Mouse (Mus musculus): ENCODE data around the gene Alyref. TPM values are rescaled to one million over a fixed set of nuclear protein-coding genes. Genes with fewer than 3 reads are reported as not detected.

The Alyref gene
- polyA plus RNA-seq, 1 experiment = 56.7 TPM

GRCm38 (mm10) chr11:120579316-120580107 is 18.7 kb downstream of the Alyref start:
- peaks cover 56% of the 10 kb centered on the region for H3K4me1 ChIP-seq (ENCODE audit: control insufficient read depth)
- peaks cover 3% of the 10 kb centered on the region; the same call in 1 of the 2 replicates for H3K9me3 ChIP-seq (ENCODE audit: control insufficient read depth, low read length)
- peak overlapping the region; percentile 90 for H3K4me3 ChIP-seq (replicated peaks)
- no peaks in the 10 kb centered on the region for H3K27me3 ChIP-seq (ENCODE audit: control insufficient read depth)
- H3K36me3 ChIP-seq (ENCODE audit: control insufficient read depth) = peaks cover 42% of the 10 kb centered on the region
- TF ChIP-seq TAL1 (IDR thresholded peaks at IDR 0.05; ENCODE audit: low read length) = no peak
- no peak for TF ChIP-seq GATA1 (IDR thresholded peaks at IDR 0.05; ENCODE audit: low read length)

GRCm38 (mm10) chr11:120578694-120579243 is 19.4 kb downstream of the Alyref start:
- peaks cover 37% of the 10 kb centered on the region for H3K36me3 ChIP-seq (ENCODE audit: control insufficient read depth)
- no peak overlapping the region for H3K4me3 ChIP-seq (replicated peaks)
- H3K9me3 ChIP-seq (ENCODE audit: control insufficient read depth, low read length) = 0 out of 2 replicates have a peak, but pooled peaks cover under 1% of the 10 kb centered on the region
- no peak for TF ChIP-seq GATA1 (IDR thresholded peaks at IDR 0.05; ENCODE audit: low read length)
- peaks cover 63% of the 10 kb centered on the region for H3K4me1 ChIP-seq (ENCODE audit: control insufficient read depth)
- H3K27me3 ChIP-seq (ENCODE audit: control insufficient read depth) = no peaks in the 10 kb centered on the region

- TF ChIP-seq TAL1 (IDR thresholded peaks at IDR 0.05; ENCODE audit: low read length) (no peak), GATA1 (IDR thresholded peaks at IDR 0.05; ENCODE audit: low read length) (no peak)
- H3K27me3 ChIP-seq (ENCODE audit: control insufficient read depth) = no peaks in the 10 kb centered on the region
- no peaks in the 10 kb centered on the region for H3K9me3 ChIP-seq (ENCODE audit: control insufficient read depth, low read length)
- H3K36me3 ChIP-seq (ENCODE audit: control insufficient read depth) = peaks cover 34% of the 10 kb centered on the region
- H3K4me3 ChIP-seq (replicated peaks) = no peak overlapping the region
- peaks cover 67% of the 10 kb centered on the region for H3K4me1 ChIP-seq (ENCODE audit: control insufficient read depth)
These were observed 20.0 kb downstream of the Alyref start for GRCm38 (mm10) chr11:120578024-120578693.

GRCm38 (mm10) chr11:120577211-120578023 is 20.7 kb downstream of the Alyref start:
- Histone ChIP-seq H3K4me3 (replicated peaks) (no peak overlapping the region), H3K36me3 (ENCODE audit: control insufficient read depth) (peaks cover 34% of the 10 kb centered on the region), H3K27me3 (ENCODE audit: control insufficient read depth) (no peaks in the 10 kb centered on the region), H3K4me1 (ENCODE audit: control insufficient read depth) (peaks cover 64% of the 10 kb centered on the region), H3K9me3 (ENCODE audit: control insufficient read depth, low read length) (no peaks in the 10 kb centered on the region)
- TF ChIP-seq GATA1 (IDR thresholded peaks at IDR 0.05; ENCODE audit: low read length) (no peak), TAL1 (IDR thresholded peaks at IDR 0.05; ENCODE audit: low read length) (no peak)

- Histone ChIP-seq H3K4me3 (replicated peaks) (no peak overlapping the region), H3K9me3 (ENCODE audit: control insufficient read depth, low read length) (no peaks in the 10 kb centered on the region), H3K4me1 (ENCODE audit: control insufficient read depth) (peaks cover 64% of the 10 kb centered on the region), H3K36me3 (ENCODE audit: control insufficient read depth) (peaks cover 37% of the 10 kb centered on the region), H3K27me3 (ENCODE audit: control insufficient read depth) (no peaks in the 10 kb centered on the region)
- TF ChIP-seq GATA1 (IDR thresholded peaks at IDR 0.05; ENCODE audit: low read length) (no peak), TAL1 (IDR thresholded peaks at IDR 0.05; ENCODE audit: low read length) (no peak)
These were observed 21.7 kb downstream of the Alyref start for GRCm38 (mm10) chr11:120576365-120576981.

- Histone ChIP-seq H3K27me3 (ENCODE audit: control insufficient read depth) (no peaks in the 10 kb centered on the region), H3K4me1 (ENCODE audit: control insufficient read depth) (peaks cover 67% of the 10 kb centered on the region), H3K4me3 (replicated peaks) (no peak overlapping the region), H3K36me3 (ENCODE audit: control insufficient read depth) (peaks cover 42% of the 10 kb centered on the region), H3K9me3 (ENCODE audit: control insufficient read depth, low read length) (no peaks in the 10 kb centered on the region)
- TF ChIP-seq GATA1 (IDR thresholded peaks at IDR 0.05; ENCODE audit: low read length) = no peak
- no peak for TF ChIP-seq TAL1 (IDR thresholded peaks at IDR 0.05; ENCODE audit: low read length)
These were observed 22.2 kb downstream of the Alyref start for GRCm38 (mm10) chr11:120575940-120576339.

GRCm38 (mm10) chr11:120575046-120575445 is 23.1 kb downstream of the Alyref start:
- Histone ChIP-seq H3K36me3 (ENCODE audit: control insufficient read depth) (peaks cover 48% of the 10 kb centered on the region), H3K4me3 (replicated peaks) (no peak overlapping the region), H3K4me1 (ENCODE audit: control insufficient read depth) (peaks cover 65% of the 10 kb centered on the region)

GRCm38 (mm10) chr11:120574278-120574600 is 23.9 kb downstream of the Alyref start:
- Histone ChIP-seq H3K27me3 (ENCODE audit: control insufficient read depth) (no peaks in the 10 kb centered on the region), H3K9me3 (ENCODE audit: control insufficient read depth, low read length) (no peaks in the 10 kb centered on the region), H3K4me3 (replicated peaks) (peak overlapping the region; percentile 70), H3K36me3 (ENCODE audit: control insufficient read depth) (peaks cover 43% of the 10 kb centered on the region), H3K4me1 (ENCODE audit: control insufficient read depth) (peaks cover 58% of the 10 kb centered on the region)
- TF ChIP-seq GATA1 (IDR thresholded peaks at IDR 0.05; ENCODE audit: low read length) (no peak), TAL1 (IDR thresholded peaks at IDR 0.05; ENCODE audit: low read length) (no peak)

More at GRCm38 (mm10) chr11:120575046-120575445, 23.1 kb downstream of the Alyref start:
- TF ChIP-seq GATA1 (IDR thresholded peaks at IDR 0.05; ENCODE audit: low read length) (no peak), TAL1 (IDR thresholded peaks at IDR 0.05; ENCODE audit: low read length) (no peak)
- no peaks in the 10 kb centered on the region for H3K9me3 ChIP-seq (ENCODE audit: control insufficient read depth, low read length)
- H3K27me3 ChIP-seq (ENCODE audit: control insufficient read depth) = no peaks in the 10 kb centered on the region

Data from erythroblast, embryonic 14.5 days (primary cell).